ENCODE assay signal across 21 mouse cellular contexts in the genomic region with DNA sequence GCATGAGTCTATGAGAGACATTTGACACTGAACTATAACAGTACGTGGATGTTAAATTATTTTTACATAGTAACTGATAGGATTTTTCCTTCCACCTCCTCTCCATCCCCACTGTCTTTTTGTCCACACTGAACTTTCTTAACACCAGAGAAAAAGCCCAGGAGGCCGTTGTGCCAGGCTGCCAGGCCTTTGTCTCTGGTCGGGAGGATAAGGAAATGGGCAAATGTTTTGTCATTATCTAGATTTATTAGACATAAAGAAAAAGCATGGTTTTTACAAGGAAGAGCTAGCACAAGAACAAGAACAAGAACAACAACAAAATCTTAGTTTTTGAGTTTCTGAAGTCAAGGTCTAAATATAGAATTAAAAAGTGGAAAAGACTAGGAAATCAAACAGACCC.
"Had no signal": no experiment of that assay in that cellular context is flagged by ENCODE, and none has a peak within 500 bp of the region (broad histone marks: within the 10 kb centered on the region; RNA-seq: fewer than 3 reads in every experiment).

No protein-coding gene starts in this region.

- H3K9me3 ChIP-seq: heart, embryonic 10.5 days; heart, embryonic 12.5 days; hindbrain, embryonic 10.5 days; hindbrain, embryonic 12.5 days; intestine, embryonic 15.5 days; limb, embryonic 13.5 days; limb, embryonic 15.5 days; liver, embryonic 12.5 days had no signal

- H3K9ac ChIP-seq: heart, embryonic 12.5 days; hindbrain, embryonic 12.5 days; hindbrain, embryonic 14.5 days; intestine, embryonic 15.5 days; limb, embryonic 13.5 days; limb, embryonic 15.5 days; liver, embryonic 12.5 days; liver, embryonic 14.5 days had no signal

- H3K27ac ChIP-seq: heart, embryonic 10.5 days; hindbrain, embryonic 10.5 days; hindbrain, embryonic 12.5 days; hindbrain, embryonic 14.5 days; intestine, embryonic 15.5 days; layer of hippocampus, adult 2 months; limb, embryonic 13.5 days; limb, embryonic 15.5 days; liver, embryonic 12.5 days; liver, embryonic 14.5 days had no signal

- H3K4me2 ChIP-seq: heart, embryonic 12.5 days; hindbrain, embryonic 12.5 days; hindbrain, embryonic 14.5 days; intestine, embryonic 15.5 days; limb, embryonic 13.5 days; limb, embryonic 15.5 days; liver, embryonic 12.5 days had no signal

- H3K36me3 ChIP-seq: heart, embryonic 10.5 days; heart, embryonic 12.5 days; hindbrain, embryonic 10.5 days; hindbrain, embryonic 12.5 days; intestine, embryonic 15.5 days; limb, embryonic 13.5 days; limb, embryonic 15.5 days; liver, embryonic 12.5 days had no signal

- DNase-seq: gastrocnemius, postnatal 14 days; gastrocnemius, postnatal 36 days; heart, postnatal 10 days; heart, postnatal 4 days; kidney, adult 18-20 months; kidney, adult 8-10 months; kidney, postnatal 10 days; kidney, postnatal 25 days; kidney, postnatal 4 days; left cerebral cortex, postnatal 4 days had no signal

- H3K4me3 ChIP-seq: heart, embryonic 10.5 days; heart, embryonic 12.5 days; hindbrain, embryonic 10.5 days; hindbrain, embryonic 12.5 days; intestine, embryonic 15.5 days; layer of hippocampus, adult 2 months; limb, embryonic 13.5 days; limb, embryonic 15.5 days; liver, embryonic 12.5 days had no signal
